Mouse (Mus musculus) regulatory T cell (primary cell): ENCODE results near the gene Zfp987.

Experiments
- in situ Hi-C: fragments of 300-600 bp; cut with MboI, MseI; formaldehyde crosslinking; loops from one replicate; pipeline ENCODE4 v1.15.1; 2025; ENCODE audit warnings: high pct_unique_total_duplicates

The Zfp987 gene

DNA sequence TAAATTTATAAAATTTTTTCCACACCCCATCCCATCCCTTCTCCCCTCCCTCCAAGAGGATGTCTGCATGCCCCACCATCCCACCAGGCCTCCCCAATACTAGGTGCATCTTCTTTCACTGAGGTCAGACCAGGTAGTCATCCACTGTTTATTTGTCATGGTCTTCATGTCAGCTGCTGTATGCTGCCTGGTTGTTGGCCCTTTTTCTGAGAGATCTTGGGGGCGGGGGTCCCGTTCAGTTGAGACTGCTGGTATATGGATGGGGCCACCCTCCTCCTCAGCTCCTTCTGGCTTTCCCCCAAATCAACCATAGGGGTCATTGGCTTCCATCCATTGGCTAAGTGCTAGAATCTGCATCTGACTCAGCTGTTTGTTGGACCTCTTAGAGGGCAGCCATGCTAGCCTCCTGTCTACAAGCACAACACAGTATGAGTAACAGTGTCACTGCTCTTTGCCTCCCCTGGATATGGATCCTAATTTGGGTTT lies 71.7 kb downstream of the Zfp987 start:
- in situ Hi-C loops = loop anchor here (5.0 to 25.0 kb wide), 5 partner anchors 106 to 1464 kb away; no protein-coding TSS in a partner anchor

DNA sequence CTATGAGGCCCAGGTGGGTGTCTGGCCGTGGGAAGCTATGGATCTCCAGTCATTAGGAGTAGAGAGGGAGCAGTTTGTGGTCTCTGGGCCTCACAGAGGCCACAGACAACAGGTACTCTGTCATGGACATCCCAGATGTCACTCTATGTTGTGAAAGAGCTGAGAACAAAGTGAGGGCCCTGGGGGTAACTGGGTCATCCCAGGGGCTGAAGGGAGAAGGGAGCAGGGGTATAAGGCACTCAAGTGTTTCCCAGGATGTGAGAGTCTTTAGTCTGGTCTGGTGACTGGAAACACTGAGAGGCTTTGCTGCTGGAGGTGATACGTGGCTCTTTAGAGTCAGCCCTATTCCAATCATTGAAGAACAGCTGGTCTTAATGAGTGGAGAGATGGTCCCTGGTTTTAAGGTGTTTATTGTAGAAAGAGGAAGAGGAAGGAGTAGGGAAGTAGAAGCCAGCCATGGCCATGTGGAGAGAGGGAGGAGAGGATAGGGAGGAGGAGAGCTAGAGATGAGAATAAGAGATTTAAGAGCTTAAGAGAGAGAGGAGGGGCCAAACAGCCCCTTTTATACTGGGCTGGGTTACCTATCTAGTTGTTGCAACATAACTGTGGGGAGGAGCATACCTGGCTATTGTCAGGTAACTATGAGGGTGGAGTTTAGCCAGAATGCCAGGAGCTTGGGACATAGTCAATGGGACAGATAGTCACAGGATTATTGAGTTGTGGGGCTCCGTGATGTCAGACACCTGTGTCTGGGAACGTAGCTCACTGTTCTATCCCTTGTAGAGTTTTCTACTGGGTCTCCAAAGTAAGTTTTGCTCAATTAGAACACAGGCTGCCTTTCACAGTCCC lies 76.5 kb downstream of the Zfp987 start:
- in situ Hi-C loops = loop anchor here (5.0 to 25.0 kb wide), 2 partner anchors 111 to 354 kb away; no protein-coding TSS in a partner anchor
